Mouse (Mus musculus) right cerebral cortex, adult 18-20 months (tissue): ENCODE measurements at regions not wholly inside any gene's neighbourhood (a gene's known extent, or its start where the extent isn't known, plus 50 kb on each side); places are given as distances from the start of the nearest gene placed in this dataset.

Experiments
- DNase-seq: peaks from one replicate; pipeline ENCODE4 v3.0.0; 2022; ENCODE audit warnings: mixed read lengths

GRCm38 (mm10) chr15:16404077-16404476 lies 324.5 kb upstream of the Cdh9 start:
- no peak for DNase-seq

GRCm38 (mm10) chr15:16406203-16406602 lies 322.4 kb upstream of the Cdh9 start:
- DNase-seq = no peak

- DNase-seq = no peak
Measured at GRCm38 (mm10) chr15:16411686-16412085, 316.9 kb upstream of the Cdh9 start.

- no peak for DNase-seq
Measured at GRCm38 (mm10) chr15:16417719-16418118, 310.8 kb upstream of the Cdh9 start.

- DNase-seq = no peak
Measured at GRCm38 (mm10) chr15:16423019-16423418, 305.5 kb upstream of the Cdh9 start.

GRCm38 (mm10) chr15:16446631-16447030 lies 281.9 kb upstream of the Cdh9 start:
- no peak for DNase-seq

GRCm38 (mm10) chr15:16491238-16491637 lies 237.3 kb upstream of the Cdh9 start:
- DNase-seq = no peak

- no peak for DNase-seq
Measured at GRCm38 (mm10) chr15:16492871-16493270, 235.7 kb upstream of the Cdh9 start.

- peak; percentile 20 for DNase-seq
Measured at GRCm38 (mm10) chr15:16520556-16520955, 208.0 kb upstream of the Cdh9 start.

- no peak for DNase-seq
Measured at GRCm38 (mm10) chr15:16532587-16532986, 196.0 kb upstream of the Cdh9 start.

- DNase-seq = peak; percentile 40
Measured at GRCm38 (mm10) chr15:16541226-16541625, 187.3 kb upstream of the Cdh9 start.

GRCm38 (mm10) chr15:16555173-16555572 lies 173.4 kb upstream of the Cdh9 start:
- DNase-seq = no peak

- no peak for DNase-seq
Measured at GRCm38 (mm10) chr15:16556338-16556737, 172.2 kb upstream of the Cdh9 start.

- DNase-seq = no peak
Measured at GRCm38 (mm10) chr15:16566155-16566732, 162.3 kb upstream of the Cdh9 start.

- no peak for DNase-seq
Measured at GRCm38 (mm10) chr15:16566799-16567198, 161.8 kb upstream of the Cdh9 start.

- DNase-seq = no peak
Measured at GRCm38 (mm10) chr15:16616812-16617211, 111.7 kb upstream of the Cdh9 start.

GRCm38 (mm10) chr15:16629341-16630121 lies 99.0 kb upstream of the Cdh9 start:
- DNase-seq = no peak

GRCm38 (mm10) chr15:16639631-16640030 lies 88.9 kb upstream of the Cdh9 start:
- no peak for DNase-seq

GRCm38 (mm10) chr15:16652934-16653669 lies 75.5 kb upstream of the Cdh9 start:
- DNase-seq = no peak

GRCm38 (mm10) chr15:16653690-16654089 lies 74.9 kb upstream of the Cdh9 start:
- no peak for DNase-seq

GRCm38 (mm10) chr15:16661226-16661625 lies 67.3 kb upstream of the Cdh9 start:
- no peak for DNase-seq
